Mouse (Mus musculus) E14TG2a.4 (cell line): Measurements from ENCODE around the gene Lyrm2.

Experiments used
- CTCF ChIP-seq: conservative IDR thresholded peaks from 2 replicates; pipeline ENCODE4 v1.5.1; 2014; ENCODE audit warnings: low read length
- NANOG ChIP-seq: IDR thresholded peaks from 2 replicates; pipeline ENCODE4 v1.6.1; 2014; ENCODE audit warnings: borderline replicate concordance, low read length, mixed read lengths
- POU5F1 ChIP-seq: IDR thresholded peaks from 2 replicates; pipeline ENCODE4 v1.6.1; 2014; ENCODE audit warnings: low read length, borderline replicate concordance

- no peak for TF ChIP-seq CTCF
- TF ChIP-seq NANOG, result no peak
- no peak for TF ChIP-seq POU5F1
Measured at GRCm38 (mm10) chr4:32768046-32768445, 32.0 kb upstream of the Lyrm2 start.
